Mouse (Mus musculus): ENCODE data around the gene Npcd. TPM values are rescaled to one million over a fixed set of nuclear protein-coding genes. Genes with fewer than 3 reads are reported as not detected.

Npcd gene
- polyA plus RNA-seq, 1 experiment: 3.0 TPM

GRCm38 (mm10) chr15:79785056-79785455 is 49.0 kb downstream of the Npcd start:
- H3K4me3 ChIP-seq (ENCODE audit: insufficient read depth, low read length): no peak overlapping the region
- TF ChIP-seq CTCF (IDR thresholded peaks at IDR 0.05; ENCODE audit: extremely low read depth, insufficient read depth, low read length) (no peak), POLR2A (IDR thresholded peaks at IDR 0.05; ENCODE audit: extremely low read depth, insufficient read depth, low read length) (no peak)
- H3K27ac ChIP-seq (ENCODE audit: insufficient read depth, low read length): no peak overlapping the region
- peaks cover 2% of the 10 kb centered on the region; the same call in 1 of the 2 replicates for H3K4me1 ChIP-seq (ENCODE audit: control insufficient read depth, insufficient read depth, low read length)

GRCm38 (mm10) chr15:79777749-79778148 is 56.3 kb downstream of the Npcd start, which contains the start of gene Dnal4:
Dnal4 (minus strand) TSS chr15:79777849.
- TF ChIP-seq CTCF (IDR thresholded peaks at IDR 0.05; ENCODE audit: extremely low read depth, insufficient read depth, low read length) (no peak), POLR2A (IDR thresholded peaks at IDR 0.05; ENCODE audit: extremely low read depth, insufficient read depth, low read length) (no peak)
- H3K4me1 ChIP-seq (ENCODE audit: control insufficient read depth, insufficient read depth, low read length): peaks cover 7% of the 10 kb centered on the region; the same call in 1 of the 2 replicates
- H3K27ac ChIP-seq (ENCODE audit: insufficient read depth, low read length): no peak within 1 kb of the TSS
- no peak within 1 kb of the TSS for H3K4me3 ChIP-seq (ENCODE audit: insufficient read depth, low read length)

DNA sequence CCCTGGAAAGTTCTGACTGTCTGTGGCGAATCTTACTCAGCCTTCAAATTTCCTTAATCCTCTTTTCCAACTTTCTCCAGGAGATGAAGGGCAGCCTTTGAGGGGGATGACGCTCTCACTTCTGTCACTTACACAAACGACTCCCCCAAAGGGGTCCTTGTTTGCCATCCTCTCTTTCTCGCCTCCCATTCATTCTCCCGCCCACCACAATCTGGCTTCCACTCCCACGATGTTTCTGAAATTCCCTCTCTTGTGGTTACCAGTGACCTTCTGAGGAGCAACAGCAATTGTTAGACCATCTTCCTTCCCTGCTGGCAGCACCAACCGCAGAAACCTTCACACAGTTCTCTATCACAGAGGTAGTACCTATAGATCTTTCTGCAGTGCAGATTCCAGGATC is 58.4 kb downstream of the Npcd start:
- TF ChIP-seq CTCF (IDR thresholded peaks at IDR 0.05; ENCODE audit: extremely low read depth, insufficient read depth, low read length) (no peak), POLR2A (IDR thresholded peaks at IDR 0.05; ENCODE audit: extremely low read depth, insufficient read depth, low read length) (no peak)
- Histone ChIP-seq H3K27ac (ENCODE audit: insufficient read depth, low read length) (0 out of 2 replicates have a peak overlapping the region, but pooled peaks have one; percentile 40), H3K4me3 (ENCODE audit: insufficient read depth, low read length) (no peak overlapping the region), H3K4me1 (ENCODE audit: control insufficient read depth, insufficient read depth, low read length) (peaks cover 12% of the 10 kb centered on the region)

DNA sequence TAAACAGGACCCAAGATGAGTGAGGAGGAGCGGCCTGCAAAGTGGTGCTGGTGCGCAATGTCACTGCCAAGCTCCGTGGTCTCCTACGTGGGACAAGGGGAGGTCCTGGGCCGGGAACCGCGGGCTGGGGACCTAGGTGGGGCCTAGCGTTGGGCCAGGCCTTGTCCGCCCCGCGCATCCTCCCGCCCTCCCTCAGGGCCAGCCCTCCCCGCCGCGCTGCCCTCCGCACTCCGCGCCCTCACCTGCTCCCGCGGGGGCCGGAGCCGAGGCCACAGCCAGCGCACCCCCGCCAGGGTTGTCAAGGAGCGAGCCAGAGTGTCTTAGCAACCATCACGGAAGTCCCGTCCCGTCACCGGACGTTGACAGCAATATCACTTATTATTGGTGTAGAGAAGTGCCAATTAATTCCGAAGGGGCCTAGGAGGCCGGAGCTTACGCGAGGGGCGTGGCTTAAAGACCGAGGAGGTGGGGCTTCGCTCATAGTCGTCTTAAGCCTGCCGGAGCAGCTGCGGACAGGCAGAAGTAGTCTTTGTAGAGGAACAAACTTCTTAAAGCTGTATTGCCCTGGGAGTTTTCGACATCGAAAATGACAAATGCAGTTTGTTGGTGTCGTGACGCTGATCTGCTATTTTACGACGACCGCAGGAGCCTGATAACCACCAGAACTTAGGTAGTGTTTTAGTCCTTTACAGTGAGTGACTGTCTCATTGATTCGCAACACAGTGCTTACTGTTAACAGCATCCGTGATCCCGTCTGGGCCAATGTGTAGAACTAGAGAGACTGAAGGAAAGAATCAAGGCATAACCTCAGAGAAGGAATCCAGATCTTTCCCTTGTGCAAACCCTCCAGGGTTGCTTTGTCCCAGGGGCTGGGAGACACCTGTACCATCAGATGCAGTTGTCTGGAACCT is 59.7 kb downstream of the Npcd start:
- TF ChIP-seq POLR2A (IDR thresholded peaks at IDR 0.05; ENCODE audit: extremely low read depth, insufficient read depth, low read length) (peak; percentile 97), CTCF (IDR thresholded peaks at IDR 0.05; ENCODE audit: extremely low read depth, insufficient read depth, low read length) (no peak)
- peak overlapping the region; percentile 30 for H3K27ac ChIP-seq (ENCODE audit: insufficient read depth, low read length)
- H3K4me3 ChIP-seq (ENCODE audit: insufficient read depth, low read length): peak overlapping the region; percentile 71
- peaks cover 18% of the 10 kb centered on the region for H3K4me1 ChIP-seq (ENCODE audit: control insufficient read depth, insufficient read depth, low read length)

- no peak for TF ChIP-seq CTCF (IDR thresholded peaks at IDR 0.05; ENCODE audit: extremely low read depth, insufficient read depth, low read length)
- no peak for TF ChIP-seq POLR2A (IDR thresholded peaks at IDR 0.05; ENCODE audit: extremely low read depth, insufficient read depth, low read length)
- Histone ChIP-seq H3K27ac (ENCODE audit: insufficient read depth, low read length) (peak overlapping the region; percentile 19; the same call in 1 of the 2 replicates), H3K4me1 (ENCODE audit: control insufficient read depth, insufficient read depth, low read length) (peaks cover 30% of the 10 kb centered on the region), H3K4me3 (ENCODE audit: insufficient read depth, low read length) (no peak overlapping the region)
Observed at GRCm38 (mm10) chr15:79770629-79771240, 63.3 kb downstream of the Npcd start.

GRCm38 (mm10) chr15:79768302-79768701 is 65.7 kb downstream of the Npcd start:
- Histone ChIP-seq H3K4me3 (ENCODE audit: insufficient read depth, low read length) (no peak overlapping the region), H3K27ac (ENCODE audit: insufficient read depth, low read length) (peak overlapping the region; percentile 21; the same call in 1 of the 2 replicates), H3K4me1 (ENCODE audit: control insufficient read depth, insufficient read depth, low read length) (peaks cover 35% of the 10 kb centered on the region)
- TF ChIP-seq POLR2A (IDR thresholded peaks at IDR 0.05; ENCODE audit: extremely low read depth, insufficient read depth, low read length) (no peak), CTCF (IDR thresholded peaks at IDR 0.05; ENCODE audit: extremely low read depth, insufficient read depth, low read length) (no peak)

DNA sequence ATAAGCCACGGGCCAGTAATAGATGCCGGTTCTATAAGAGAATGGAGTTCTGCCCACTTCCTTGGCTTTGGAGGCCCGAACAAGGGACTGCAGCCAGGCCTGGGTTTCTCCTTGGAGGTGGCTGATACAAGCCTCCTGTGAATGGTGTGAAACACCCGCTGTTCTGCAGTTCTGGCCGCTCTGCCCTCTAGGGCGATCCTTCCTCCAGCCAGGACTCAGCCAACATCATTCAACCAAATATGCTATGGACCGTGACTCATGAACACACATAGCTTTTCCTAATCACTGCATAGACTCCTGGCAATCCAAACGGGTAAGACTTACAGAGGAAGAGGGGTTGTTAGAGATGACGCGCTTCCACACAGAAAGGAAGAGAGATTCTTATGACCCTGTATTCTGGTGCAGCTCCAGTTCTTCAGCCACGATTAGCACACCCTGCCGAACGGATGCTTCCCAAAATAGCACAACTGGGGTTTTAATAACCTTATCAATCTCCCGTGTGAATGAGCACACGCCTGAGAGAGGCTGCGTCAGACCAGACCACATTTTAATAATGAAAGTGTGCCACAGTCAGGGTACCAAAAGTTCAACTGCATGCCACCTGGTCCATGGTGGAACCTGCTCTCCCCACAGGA is 66.6 kb downstream of the Npcd start:
- Histone ChIP-seq H3K27ac (ENCODE audit: insufficient read depth, low read length) (peak overlapping the region; percentile 56; the same call in 1 of the 2 replicates), H3K4me3 (ENCODE audit: insufficient read depth, low read length) (no peak overlapping the region), H3K4me1 (ENCODE audit: control insufficient read depth, insufficient read depth, low read length) (peaks cover 36% of the 10 kb centered on the region)
- TF ChIP-seq CTCF (IDR thresholded peaks at IDR 0.05; ENCODE audit: extremely low read depth, insufficient read depth, low read length) (no peak), POLR2A (IDR thresholded peaks at IDR 0.05; ENCODE audit: extremely low read depth, insufficient read depth, low read length) (no peak)

GRCm38 (mm10) chr15:79766586-79767071 is 67.4 kb downstream of the Npcd start:
- H3K4me3 ChIP-seq (ENCODE audit: insufficient read depth, low read length): no peak overlapping the region
- TF ChIP-seq CTCF (IDR thresholded peaks at IDR 0.05; ENCODE audit: extremely low read depth, insufficient read depth, low read length) (no peak), POLR2A (IDR thresholded peaks at IDR 0.05; ENCODE audit: extremely low read depth, insufficient read depth, low read length) (no peak)
- H3K4me1 ChIP-seq (ENCODE audit: control insufficient read depth, insufficient read depth, low read length): peaks cover 38% of the 10 kb centered on the region
- peak overlapping the region; percentile 21; the same call in 1 of the 2 replicates for H3K27ac ChIP-seq (ENCODE audit: insufficient read depth, low read length)

GRCm38 (mm10) chr15:79766168-79766567 is 67.9 kb downstream of the Npcd start:
- TF ChIP-seq POLR2A (IDR thresholded peaks at IDR 0.05; ENCODE audit: extremely low read depth, insufficient read depth, low read length) (no peak), CTCF (IDR thresholded peaks at IDR 0.05; ENCODE audit: extremely low read depth, insufficient read depth, low read length) (no peak)
- 0 out of 2 replicates have a peak overlapping the region, but pooled peaks have one; percentile 23 for H3K27ac ChIP-seq (ENCODE audit: insufficient read depth, low read length)

More at GRCm38 (mm10) chr15:79766168-79766567, 67.9 kb downstream of the Npcd start:
- Histone ChIP-seq H3K4me1 (ENCODE audit: control insufficient read depth, insufficient read depth, low read length) (peaks cover 39% of the 10 kb centered on the region), H3K4me3 (ENCODE audit: insufficient read depth, low read length) (no peak overlapping the region)

All from cortical plate, adult 2 months (tissue).